Mouse (Mus musculus): ENCODE measurements around the gene Cdhr3. TPM values are rescaled to one million over a fixed set of nuclear protein-coding genes. Genes with fewer than 3 reads are reported as not detected.

Cdhr3 gene
- total and polyA plus RNA-seq, 3 experiments = 0.09 to 1.3 TPM; not detected in 1

DNA sequence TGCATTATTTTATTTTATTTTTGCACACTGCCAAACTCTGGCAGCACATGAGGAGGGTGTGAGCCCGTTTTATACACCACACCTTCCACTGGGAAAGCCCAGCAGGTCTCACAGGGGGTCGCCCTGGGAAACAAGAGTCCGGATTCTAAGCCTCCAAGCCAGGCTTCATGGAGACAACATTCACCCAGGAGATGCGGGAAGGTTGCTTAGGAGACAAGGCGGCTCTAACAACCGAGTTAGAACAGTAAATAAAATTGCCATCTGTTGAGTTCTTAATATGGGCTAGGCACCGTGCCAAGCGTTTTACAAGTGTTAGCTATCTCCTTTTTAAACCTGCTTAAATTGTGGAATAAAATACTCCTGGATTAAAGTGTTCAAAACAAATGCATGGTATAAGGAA lies 37.7 kb upstream of the Cdhr3 start:
- no peak for DNase-seq (ENCODE audit: extremely low read depth)
- in situ Hi-C loops (cut with MboI; ENCODE audit: low pct_ligation_motif_present, low pct_unique_long_range_greater_than_20kb, low sequenced_read_pairs) (no loop called here), dilution Hi-C loops (cut with MboI; ENCODE audit: extremely low pct_ligation_motif_present, extremely low pct_unique_long_range_greater_than_20kb, low sequenced_read_pairs) (no loop called here)
- Histone ChIP-seq H3K27ac (ENCODE audit: insufficient read depth, low read depth) (no peak overlapping the region), H3K36me3 (replicated peaks in 1 of 2; ENCODE audit: control insufficient read depth in 1 of 2, insufficient read depth in 1 of 2, low read length in 1 of 2) (peaks cover 15 to 52% of the 10 kb centered on the region in 2 experiments), H3K4me3 (replicated peaks in 1 of 3; ENCODE audit: low read depth in 2 of 3, low read length in 2 of 3, poor library complexity in 1 of 3) (no peak overlapping the region), H3K9me3 (replicated peaks; ENCODE audit: low read length) (no peaks in the 10 kb centered on the region), H3K9ac (ENCODE audit: insufficient read depth, low read depth) (no peak overlapping the region), H3K79me2 (replicated peaks; ENCODE audit: control insufficient read depth, extremely low read depth, insufficient read depth, poor library complexity, severe bottlenecking) (no peaks in the 10 kb centered on the region), H3K4me2 (ENCODE audit: insufficient read depth, low read depth, poor library complexity, severe bottlenecking) (no peak overlapping the region), H3K4me1 (ENCODE audit: control insufficient read depth in 1 of 2, insufficient read depth in 2 of 2) (peaks cover 4 to 31% of the 10 kb centered on the region in 2 experiments; a peak in 3 of 4 replicates), H3K27me3 (replicated peaks) (no peaks in the 10 kb centered on the region)
- no peak for TF ChIP-seq IRF4 (IDR thresholded peaks at IDR 0.05; ENCODE audit: low read depth, low read length)
- no peak for TF ChIP-seq MAX (IDR thresholded peaks at IDR 0.05; ENCODE audit: low read length)
- no peak for TF ChIP-seq MYC (IDR thresholded peaks at IDR 0.05; ENCODE audit: low read depth, low read length)
- TF ChIP-seq JUND (conservative IDR thresholded peaks at IDR 0.05; ENCODE audit: low read depth, low read length) = no peak
- TF ChIP-seq ELF1 (IDR thresholded peaks at IDR 0.05; ENCODE audit: low read depth, low read length) = no peak
- no peak for TF ChIP-seq POLR2A (IDR thresholded peaks at IDR 0.05; ENCODE audit: low read depth, low read length)
- no peak for TF ChIP-seq SMC3 (IDR thresholded peaks at IDR 0.05; ENCODE audit: low read depth, low read length)
- TF ChIP-seq CHD2 (IDR thresholded peaks at IDR 0.05; ENCODE audit: low read length) = no peak
- TF ChIP-seq MAFK (IDR thresholded peaks at IDR 0.05; ENCODE audit: insufficient replicate concordance, low read length) = no peak
- no peak for TF ChIP-seq USF1 (IDR thresholded peaks at IDR 0.05; ENCODE audit: low read depth, low read length)

GRCm38 (mm10) chr12:33129410-33129809 lies 36.7 kb upstream of the Cdhr3 start:
- Histone ChIP-seq H3K4me2 (ENCODE audit: insufficient read depth, low read depth, poor library complexity, severe bottlenecking) (no peak overlapping the region), H3K27me3 (replicated peaks) (no peaks in the 10 kb centered on the region), H3K4me1 (ENCODE audit: control insufficient read depth in 1 of 2, insufficient read depth in 2 of 2) (peaks cover 4 to 23% of the 10 kb centered on the region in 2 experiments; a peak in 3 of 4 replicates), H3K4me3 (replicated peaks in 1 of 3; ENCODE audit: low read depth in 2 of 3, low read length in 2 of 3, poor library complexity in 1 of 3) (no peak overlapping the region), H3K9me3 (replicated peaks; ENCODE audit: low read length) (no peaks in the 10 kb centered on the region), H3K9ac (ENCODE audit: insufficient read depth, low read depth) (no peak overlapping the region), H3K79me2 (replicated peaks; ENCODE audit: control insufficient read depth, extremely low read depth, insufficient read depth, poor library complexity, severe bottlenecking) (no peaks in the 10 kb centered on the region), H3K27ac (ENCODE audit: insufficient read depth, low read depth) (no peak overlapping the region), H3K36me3 (replicated peaks in 1 of 2; ENCODE audit: control insufficient read depth in 1 of 2, insufficient read depth in 1 of 2, low read length in 1 of 2) (peaks cover 8 to 44% of the 10 kb centered on the region in 2 experiments)
- TF ChIP-seq MAZ (IDR thresholded peaks at IDR 0.05; ENCODE audit: low read depth, low read length) (no peak), CHD2 (IDR thresholded peaks at IDR 0.05; ENCODE audit: low read length) (no peak), ZMIZ1 (IDR thresholded peaks at IDR 0.05; ENCODE audit: low read depth, low read length) (no peak), ZKSCAN1 (IDR thresholded peaks at IDR 0.05; ENCODE audit: borderline replicate concordance, low read depth, low read length) (no peak), NRF1 (IDR thresholded peaks at IDR 0.05; ENCODE audit: low read depth, low read length) (no peak), MAX (IDR thresholded peaks at IDR 0.05; ENCODE audit: low read length) (no peak), USF2 (conservative IDR thresholded peaks at IDR 0.05; ENCODE audit: low read depth, low read length) (no peak), MEF2A (IDR thresholded peaks at IDR 0.05; ENCODE audit: borderline replicate concordance, low read depth, low read length) (no peak), PAX5 (IDR thresholded peaks at IDR 0.05; ENCODE audit: low read length) (no peak), BHLHE40 (IDR thresholded peaks at IDR 0.05; ENCODE audit: low read depth, low read length) (no peak), USF1 (IDR thresholded peaks at IDR 0.05; ENCODE audit: low read depth, low read length) (no peak), POLR2A (IDR thresholded peaks at IDR 0.05; ENCODE audit: low read depth, low read length) (no peak), TCF12 (IDR thresholded peaks at IDR 0.05; ENCODE audit: low read depth, low read length) (no peak), ELF1 (IDR thresholded peaks at IDR 0.05; ENCODE audit: low read depth, low read length) (no peak), JUN (IDR thresholded peaks at IDR 0.05; ENCODE audit: insufficient read depth, low read depth, low read length) (no peak), GABPA (IDR thresholded peaks at IDR 0.05; ENCODE audit: insufficient replicate concordance, low read depth, low read length) (no peak)
- dilution Hi-C loops (cut with MboI; ENCODE audit: extremely low pct_ligation_motif_present, extremely low pct_unique_long_range_greater_than_20kb, low sequenced_read_pairs) (no loop called here), in situ Hi-C loops (cut with MboI; ENCODE audit: low pct_ligation_motif_present, low pct_unique_long_range_greater_than_20kb, low sequenced_read_pairs) (no loop called here)
- DNase-seq (ENCODE audit: extremely low read depth) = no peak

All from CH12.LX (cell line).